Mouse (Mus musculus) hindbrain, embryonic 14.5 days (tissue): ENCODE results near the gene Smarcb1. TPM values are rescaled to one million over a fixed set of nuclear protein-coding genes. Genes with fewer than 3 reads are reported as not detected.

Source experiments
- ATAC-seq: fragments of 200-750 bp; cut with Nextera tagmentation; 2 replicates; pipeline ENCODE4 v1.8.0; 2017; ENCODE audit warnings: moderate number of reproducible peaks, mild to moderate bottlenecking, moderate TSS enrichment, moderate library complexity; ENCODE audit not compliant: low FRiP score
- DNase-seq: peaks from one replicate; pipeline ENCODE4 v3.0.0-alpha.2; 2015; ENCODE audit warnings: low spot score
- H3K27ac ChIP-seq: fragments of 300-500 bp; sonication (generic); 2 replicates; pipeline ENCODE4 v1.5.1; 2014; ENCODE audit warnings: mild to moderate bottlenecking, moderate library complexity
- H3K27me3 ChIP-seq: fragments of 300-500 bp; sonication (generic); 2 replicates; pipeline ENCODE4 v1.6.1; 2014; ENCODE audit warnings: mild to moderate bottlenecking, low read length, mixed read lengths; ENCODE audit not compliant: control insufficient read depth, insufficient read depth
- H3K36me3 ChIP-seq: fragments of 300-500 bp; sonication (generic); replicated peaks from 2 replicates; pipeline ENCODE4 v1.6.1; 2014; ENCODE audit not compliant: control insufficient read depth, insufficient read depth
- H3K4me1 ChIP-seq: fragments of 300-500 bp; sonication (generic); replicated peaks from 2 replicates; pipeline ENCODE4 v1.6.1; 2014; ENCODE audit warnings: antibody characterized with exemption, low read length, mixed read lengths; ENCODE audit not compliant: control insufficient read depth, insufficient read depth
- H3K4me2 ChIP-seq: fragments of 300-500 bp; sonication (generic); replicated peaks from 2 replicates; pipeline ENCODE4 v1.6.1; 2014; ENCODE audit warnings: mild to moderate bottlenecking, moderate library complexity
- H3K4me3 ChIP-seq: fragments of 300-500 bp; sonication (generic); replicated peaks from 2 replicates; pipeline ENCODE4 v1.5.1; 2014; ENCODE audit warnings: mild to moderate bottlenecking, low read length
- H3K9ac ChIP-seq: fragments of 300-500 bp; sonication (generic); 2 replicates; pipeline ENCODE4 v1.6.1; 2014
- H3K9me3 ChIP-seq: fragments of 300-500 bp; sonication (generic); 2 replicates; pipeline ENCODE4 v1.6.1; 2016; ENCODE audit warnings: low read length; ENCODE audit not compliant: control insufficient read depth
- WGBS: fragments of 180-500 bp; shearing (Covaris S2); extraction: QIAGEN DNeasy Blood & Tissue Kit; methylation state at CpG from one replicate; pipeline ENCODE4 v1.1.7; 2014; 5-methylcytosine and 5-hydroxymethylcytosine counted together
- polyA plus RNA-seq: library from polyadenylated mRNA; unstranded; fragments of >200 nt; fragmentation: Nextera tagmentation; extraction: Ambion mirVana; gene quantifications from 2 replicates; pipeline ENCODE4 v1.2.1, GENCODE M21; 2014

Gene Smarcb1
- polyA plus RNA-seq, 1 experiment from 2014 or later: 231 TPM

DNA sequence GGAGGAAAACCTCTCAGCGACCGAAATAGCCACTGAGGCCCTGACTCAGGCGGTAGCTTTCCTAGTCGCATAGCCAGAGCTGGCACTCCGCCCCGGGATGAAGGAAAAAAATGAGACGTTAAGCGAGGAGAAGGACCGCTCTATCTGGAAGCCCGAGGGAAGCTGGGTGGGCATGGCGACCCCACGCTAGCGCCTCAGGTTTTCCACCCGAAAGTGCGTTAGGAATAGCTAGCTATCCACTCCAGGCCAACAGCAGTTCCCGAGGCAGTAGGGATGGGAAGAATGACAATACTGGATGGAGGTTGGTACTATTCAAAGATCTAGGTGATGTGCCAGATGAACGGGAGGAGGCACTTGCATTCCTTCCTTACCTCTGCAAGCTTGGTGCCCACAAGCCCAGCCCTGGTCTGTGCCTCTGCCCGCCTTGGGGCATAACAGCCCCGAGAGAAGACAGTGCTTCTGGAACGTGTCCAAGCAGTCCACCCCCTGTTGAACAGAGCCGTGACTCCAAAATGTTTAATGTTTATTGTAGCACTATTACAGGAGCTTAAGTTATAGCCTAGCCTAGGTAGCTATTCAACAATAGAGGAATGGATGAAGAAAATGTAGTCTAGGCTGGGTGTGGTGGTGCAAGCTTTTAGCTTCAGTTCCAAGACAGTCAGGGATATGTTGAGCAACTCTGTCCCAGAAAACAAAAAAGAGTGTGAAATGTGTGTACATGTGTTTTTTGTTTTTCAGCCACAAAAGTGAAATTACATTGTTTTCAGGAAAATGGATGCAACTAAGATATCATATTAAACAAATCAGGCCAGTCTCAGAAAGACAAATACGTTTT, 526 bp upstream of the Smarcb1 start:
- H3K27ac ChIP-seq: peak overlapping the region; percentile 97
- peaks cover 19% of the 10 kb centered on the region for H3K36me3 ChIP-seq
- WGBS: 4% methylated on average over 22 of the region's 22 CpGs
- peaks cover 38% of the 10 kb centered on the region for H3K4me1 ChIP-seq
- H3K4me3 ChIP-seq: peak overlapping the region; percentile 69
- peak overlapping the region; percentile 73 for H3K4me2 ChIP-seq
- no peaks in the 10 kb centered on the region for H3K9me3 ChIP-seq
- no peaks in the 10 kb centered on the region for H3K27me3 ChIP-seq
- ATAC-seq (peak; percentile 62), DNase-seq (peak; percentile 49)
- peak overlapping the region; percentile 92 for H3K9ac ChIP-seq

DNA sequence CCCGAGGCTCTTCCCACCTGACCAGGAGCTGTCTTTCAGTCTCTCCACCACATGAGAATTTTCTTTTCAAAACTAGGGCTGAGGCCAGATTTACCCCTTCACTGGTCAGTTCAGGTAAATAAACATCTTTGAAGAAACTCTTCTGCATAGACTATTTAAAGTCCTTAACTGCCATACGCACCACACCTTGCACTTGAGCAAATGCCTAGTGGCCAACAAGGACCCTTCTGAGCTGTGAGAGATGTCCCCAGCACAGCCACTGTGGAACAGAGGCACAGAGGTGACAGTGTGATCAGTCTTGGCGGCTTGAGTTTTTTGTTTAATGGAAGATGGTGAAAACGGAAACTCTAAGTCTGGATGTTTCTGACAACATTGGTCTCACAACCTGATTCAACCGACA, 2.4 kb downstream of the Smarcb1 start:
- no peak for DNase-seq
- no peak overlapping the region for H3K9ac ChIP-seq
- peak overlapping the region; percentile 73 for H3K4me2 ChIP-seq
- H3K36me3 ChIP-seq: peaks cover 44% of the 10 kb centered on the region
- H3K4me3 ChIP-seq: peak overlapping the region; percentile 7; the same call in 1 of the 2 replicates
- H3K9me3 ChIP-seq: no peaks in the 10 kb centered on the region
- no peak overlapping the region for H3K27ac ChIP-seq
- peaks cover 38% of the 10 kb centered on the region for H3K4me1 ChIP-seq
- 76% methylated on average over 5 of the region's 5 CpGs for WGBS
- H3K27me3 ChIP-seq: no peaks in the 10 kb centered on the region
- ATAC-seq: no peak

DNA sequence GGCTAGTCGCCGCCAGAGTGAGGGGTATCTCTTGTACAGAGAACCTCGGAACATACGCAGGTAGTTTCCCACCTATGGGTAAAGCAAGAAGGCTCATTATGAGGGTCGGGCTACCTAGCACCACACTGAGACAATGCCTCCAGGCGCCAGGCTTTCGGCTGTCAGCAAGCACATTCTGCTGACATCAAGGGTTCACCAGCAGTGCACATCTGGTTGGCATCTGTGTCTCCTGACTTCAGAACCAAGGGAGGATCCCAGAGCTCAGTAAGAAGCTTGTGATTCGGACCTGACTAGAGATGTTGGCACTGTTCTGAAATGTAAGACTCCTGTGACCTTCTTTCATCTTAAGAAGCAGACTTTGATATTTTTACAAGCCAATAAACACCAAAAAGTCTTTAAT, 4.6 kb downstream of the Smarcb1 start:
- Histone ChIP-seq H3K27me3 (no peaks in the 10 kb centered on the region), H3K9ac (no peak overlapping the region), H3K4me3 (no peak overlapping the region), H3K4me1 (peaks cover 26% of the 10 kb centered on the region), H3K4me2 (no peak overlapping the region), H3K9me3 (no peaks in the 10 kb centered on the region), H3K36me3 (peaks cover 61% of the 10 kb centered on the region), H3K27ac (no peak overlapping the region)
- 80% methylated on average over 8 of the region's 8 CpGs for WGBS
- DNase-seq (no peak), ATAC-seq (no peak)

DNA sequence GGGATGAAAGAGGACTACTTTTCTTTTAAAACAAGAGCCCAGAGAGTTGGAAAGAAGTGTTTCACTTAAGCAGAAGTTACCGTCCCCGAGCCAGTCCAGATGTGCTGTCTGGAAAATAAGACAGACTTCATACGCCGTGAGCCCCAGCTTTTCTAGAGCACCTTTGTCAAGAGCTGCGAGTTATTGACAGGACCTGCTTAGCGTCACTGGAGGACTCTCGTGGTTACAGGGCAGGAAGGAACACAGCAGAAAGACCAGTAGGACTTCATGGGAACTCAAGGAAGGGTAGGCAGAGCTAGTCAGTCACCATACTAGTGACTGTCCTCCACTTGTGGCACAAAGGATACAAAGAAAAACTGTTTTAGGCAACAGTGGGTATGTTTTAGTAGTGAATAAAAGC, 5.9 kb downstream of the Smarcb1 start:
- DNase-seq (no peak), ATAC-seq (no peak)
- Histone ChIP-seq H3K36me3 (peaks cover 73% of the 10 kb centered on the region), H3K4me1 (peaks cover 25% of the 10 kb centered on the region), H3K27ac (no peak overlapping the region), H3K9ac (no peak overlapping the region), H3K4me3 (no peak overlapping the region), H3K27me3 (no peaks in the 10 kb centered on the region), H3K9me3 (no peaks in the 10 kb centered on the region), H3K4me2 (no peak overlapping the region)
- 94% methylated on average over 7 of the region's 7 CpGs for WGBS

GRCm38 (mm10) chr10:75913013-75913589, 8.3 kb downstream of the Smarcb1 start:
- ATAC-seq (no peak), DNase-seq (no peak)
- H3K27ac ChIP-seq: no peak overlapping the region
- WGBS: 80% methylated on average over 6 of the region's 6 CpGs
- peaks cover under 1% of the 10 kb centered on the region; the same call in 1 of the 2 replicates for H3K4me1 ChIP-seq
- no peak overlapping the region for H3K4me2 ChIP-seq
- no peaks in the 10 kb centered on the region for H3K27me3 ChIP-seq
- no peak overlapping the region for H3K4me3 ChIP-seq
- no peaks in the 10 kb centered on the region for H3K9me3 ChIP-seq
- peaks cover 87% of the 10 kb centered on the region for H3K36me3 ChIP-seq
- H3K9ac ChIP-seq: no peak overlapping the region

GRCm38 (mm10) chr10:75910698-75911097, 10.7 kb downstream of the Smarcb1 start:
- H3K27ac ChIP-seq: no peak overlapping the region
- no peak overlapping the region for H3K4me3 ChIP-seq
- peaks cover 89% of the 10 kb centered on the region for H3K36me3 ChIP-seq
- H3K9me3 ChIP-seq: no peaks in the 10 kb centered on the region
- H3K27me3 ChIP-seq: no peaks in the 10 kb centered on the region
- no peak overlapping the region for H3K4me2 ChIP-seq
- WGBS: 85% methylated on average over 2 of the region's 2 CpGs
- no peaks in the 10 kb centered on the region for H3K4me1 ChIP-seq
- DNase-seq (no peak), ATAC-seq (no peak)
- no peak overlapping the region for H3K9ac ChIP-seq

- Histone ChIP-seq H3K4me1 (no peaks in the 10 kb centered on the region), H3K27ac (no peak overlapping the region), H3K4me2 (no peak overlapping the region), H3K36me3 (peaks cover 97% of the 10 kb centered on the region), H3K9me3 (no peaks in the 10 kb centered on the region), H3K27me3 (no peaks in the 10 kb centered on the region), H3K9ac (no peak overlapping the region), H3K4me3 (no peak overlapping the region)
- DNase-seq (no peak), ATAC-seq (no peak)
- WGBS: 96% methylated on average over 4 of the region's 4 CpGs
Measured at GRCm38 (mm10) chr10:75906882-75907281, 14.5 kb downstream of the Smarcb1 start.

DNA sequence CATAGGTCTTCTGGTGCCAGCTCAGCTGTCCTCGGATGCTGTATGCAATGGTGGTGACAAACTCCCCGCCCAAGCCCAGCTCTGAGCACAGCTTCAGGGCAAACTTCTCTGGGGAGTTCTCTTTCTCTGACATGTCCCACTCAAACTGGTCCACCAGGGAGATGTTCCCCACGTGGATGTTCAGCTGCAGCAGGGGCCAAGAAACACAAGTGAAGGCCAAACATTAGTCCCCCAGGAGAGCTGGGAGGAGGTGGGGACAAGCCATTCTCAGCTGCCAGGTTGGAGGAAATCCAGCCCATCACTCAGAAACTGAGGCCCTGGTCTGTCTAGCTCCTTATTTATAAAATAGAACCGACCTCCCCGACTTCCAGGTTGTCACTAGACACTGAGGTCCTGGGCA, 17.0 kb downstream of the Smarcb1 start:
- no peaks in the 10 kb centered on the region for H3K4me1 ChIP-seq
- H3K4me2 ChIP-seq: no peak overlapping the region
- H3K36me3 ChIP-seq: peaks cover 98% of the 10 kb centered on the region
- ATAC-seq (no peak), DNase-seq (no peak)
- no peak overlapping the region for H3K9ac ChIP-seq
- 88% methylated on average over 5 of the region's 5 CpGs for WGBS
- H3K4me3 ChIP-seq: no peak overlapping the region
- no peak overlapping the region for H3K27ac ChIP-seq
- H3K27me3 ChIP-seq: no peaks in the 10 kb centered on the region
- H3K9me3 ChIP-seq: no peaks in the 10 kb centered on the region

DNA sequence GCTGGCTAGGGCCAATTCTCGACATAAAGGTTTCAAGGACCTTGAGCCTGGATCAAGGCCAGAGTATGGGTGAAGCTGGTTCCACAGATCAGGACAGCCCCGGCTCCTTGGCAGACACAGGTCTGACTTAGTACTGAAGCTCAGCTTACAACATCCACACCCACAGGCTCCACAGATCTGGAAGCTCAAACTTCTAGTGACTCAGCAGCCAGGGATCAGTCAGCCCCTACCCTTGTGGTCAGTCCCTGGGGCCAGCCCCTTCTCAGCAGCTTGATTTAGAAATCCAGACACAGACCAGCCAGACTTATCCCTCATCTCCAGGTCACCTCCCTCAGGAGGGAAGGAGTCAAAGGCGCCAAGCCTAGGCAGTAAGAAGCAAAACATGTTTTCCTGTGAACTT, 22.6 kb downstream of the Smarcb1 start:
- H3K36me3 ChIP-seq: peaks cover 95% of the 10 kb centered on the region
- H3K27me3 ChIP-seq: no peaks in the 10 kb centered on the region
- H3K9me3 ChIP-seq: no peaks in the 10 kb centered on the region
- H3K4me2 ChIP-seq: no peak overlapping the region
- no peak overlapping the region for H3K27ac ChIP-seq
- ATAC-seq: 0 out of 2 replicates have a peak, but pooled peaks have one; percentile 21
- DNase-seq: no peak
- WGBS: 84% methylated on average over 3 of the region's 3 CpGs
- no peak overlapping the region for H3K9ac ChIP-seq
- H3K4me1 ChIP-seq: no peaks in the 10 kb centered on the region
- no peak overlapping the region for H3K4me3 ChIP-seq
